Mouse (Mus musculus) thymus, postnatal 0 days (tissue): ENCODE results near the gene Basp1. TPM values are rescaled to one million over a fixed set of nuclear protein-coding genes. Genes with fewer than 3 reads are reported as not detected.
A peak's percentile ranks its signal among the peaks of the same experiment; 100 is the strongest.
"Not testable (repeated sequence)": the region's sequence is repeated elsewhere in the genome, so short reads cannot be mapped to it uniquely, and the experiment has no call there.

ENCODE experiments used
- DNase-seq: peaks from one replicate; pipeline ENCODE4 v3.0.0-alpha.2; 2015; ENCODE audit warnings: low spot score
- polyA plus RNA-seq: library from polyadenylated mRNA; unstranded; fragments of >200 nt; fragmentation: Nextera tagmentation; extraction: Ambion mirVana; gene quantifications from 2 replicates; pipeline ENCODE4 v1.2.1, GENCODE M21; 2015

The Basp1 gene
- 10.7 and 13.1 TPM in 2 replicates for polyA plus RNA-seq

DNA sequence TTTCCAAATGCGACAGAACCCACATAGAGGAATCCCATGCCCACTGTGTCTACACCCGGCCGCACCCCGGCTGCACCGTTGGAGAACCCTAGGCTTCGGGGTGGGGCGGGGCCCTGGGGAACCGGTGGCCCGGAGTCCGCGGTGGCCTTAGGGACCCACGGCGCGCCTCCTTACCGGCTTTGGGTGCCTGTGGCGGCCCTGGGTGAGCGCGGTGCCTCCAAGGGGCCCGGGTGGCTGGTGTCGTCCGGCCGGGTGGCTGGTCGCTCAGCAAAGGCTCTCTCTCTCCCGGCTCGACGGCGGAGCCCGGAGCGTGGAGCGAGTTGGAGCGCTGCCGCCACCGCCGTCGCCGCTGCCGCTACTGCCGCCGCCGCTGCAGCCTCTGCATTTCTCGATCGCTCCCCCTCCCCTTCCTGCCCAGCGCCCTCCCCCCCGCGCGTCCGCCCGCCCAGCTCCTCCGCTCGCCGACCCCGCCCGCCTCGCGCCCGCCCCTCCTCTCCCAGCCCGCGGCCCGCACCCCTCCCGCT, at the start of gene Basp1:
TSS of gene Basp1 (minus strand) at position 387 of the 524 bp plus-strand sequence.
- DNase-seq, result peak; percentile 63

DNA sequence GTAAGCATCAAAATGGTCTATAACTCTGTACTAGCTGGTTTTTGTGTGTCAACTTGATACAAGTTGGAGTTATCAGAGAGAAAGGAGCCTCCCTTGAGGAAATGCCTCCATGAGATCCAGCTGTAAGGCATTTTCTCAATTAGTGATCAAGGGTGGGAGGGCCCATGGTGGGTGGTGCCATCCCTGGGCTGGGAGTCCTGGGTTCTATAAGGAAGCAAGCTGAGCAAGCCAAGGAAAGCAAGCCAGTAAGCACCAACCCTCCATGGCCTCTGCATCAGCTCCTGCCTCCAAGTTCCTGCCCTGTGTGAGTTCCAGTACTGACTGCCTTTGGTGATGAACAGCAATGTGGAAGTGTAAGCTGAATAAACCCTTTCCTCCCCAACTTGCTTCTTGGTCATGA, 49.5 kb upstream of the Basp1 start:
- DNase-seq, result not testable (repeated sequence)

GRCm38 (mm10) chr15:25462056-25462762, 48.6 kb upstream of the Basp1 start:
- no peak for DNase-seq

DNA sequence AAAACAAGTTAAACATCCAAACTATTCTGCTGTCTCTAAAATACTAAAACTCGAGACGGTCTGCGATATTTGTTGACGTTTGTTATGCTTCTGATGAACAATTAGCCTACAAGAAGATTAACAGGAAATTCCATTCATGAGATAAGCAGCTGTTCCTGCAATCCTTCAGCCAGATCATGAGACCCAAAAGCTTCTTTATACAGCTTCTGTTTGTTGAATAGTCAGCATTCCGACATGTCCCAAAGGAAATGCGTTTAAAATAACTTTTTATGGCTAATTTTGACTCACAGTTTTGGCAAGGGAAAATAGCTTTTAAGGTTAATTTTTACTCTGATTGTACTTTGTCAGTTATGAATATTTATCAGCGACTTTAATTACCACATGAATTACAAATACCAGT, 46.3 kb upstream of the Basp1 start:
- no peak for DNase-seq

- DNase-seq, result no peak
These were observed 43.9 kb upstream of the Basp1 start for GRCm38 (mm10) chr15:25457421-25457820.

- DNase-seq, result no peak
These were observed 40.0 kb upstream of the Basp1 start for GRCm38 (mm10) chr15:25453538-25453937.

DNA sequence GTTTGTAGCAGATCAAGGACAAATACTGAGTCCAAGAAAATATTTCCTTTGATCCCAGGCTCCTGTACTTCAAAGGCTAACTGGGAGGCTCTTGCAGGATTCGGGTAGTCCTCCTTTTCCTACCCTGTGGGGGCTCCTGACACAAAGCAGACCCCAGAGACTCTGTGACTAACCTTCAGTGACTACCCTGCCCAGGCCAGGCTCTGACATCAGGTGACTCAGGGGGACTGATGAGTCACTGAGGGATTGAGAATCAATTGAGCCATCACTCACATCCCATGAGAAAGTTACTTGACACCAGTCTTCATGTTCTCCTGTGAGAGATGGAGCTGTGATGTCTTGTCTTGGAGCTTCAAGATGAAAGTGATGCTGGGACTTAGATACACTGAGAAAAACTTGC, 35.8 kb upstream of the Basp1 start:
- no peak for DNase-seq

GRCm38 (mm10) chr15:25448703-25449340, 35.3 kb upstream of the Basp1 start:
- no peak for DNase-seq

- no peak for DNase-seq
These were observed 33.6 kb upstream of the Basp1 start for GRCm38 (mm10) chr15:25447136-25447535.

GRCm38 (mm10) chr15:25446155-25446487, 32.6 kb upstream of the Basp1 start:
- DNase-seq, result no peak

GRCm38 (mm10) chr15:25445361-25446154, 32.0 kb upstream of the Basp1 start:
- DNase-seq, result no peak

DNA sequence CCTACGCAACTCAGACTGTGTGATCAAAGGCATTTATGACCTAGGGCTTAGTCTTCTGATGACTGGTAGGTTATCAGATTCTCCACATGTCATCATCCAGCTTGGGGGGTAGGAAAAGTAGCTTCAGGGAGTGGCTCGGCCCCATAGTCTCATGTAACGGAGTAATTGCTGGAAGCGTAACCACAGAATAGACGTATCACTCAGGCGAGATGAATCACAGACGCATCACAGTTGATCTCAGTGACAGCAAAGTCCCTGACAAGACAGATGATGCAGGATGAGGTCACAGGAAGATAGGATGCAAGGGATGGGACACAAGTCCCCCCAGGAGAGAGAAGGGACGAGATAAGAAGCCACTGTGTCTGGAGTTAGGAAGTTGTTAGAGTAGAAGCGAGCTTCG, 30.6 kb upstream of the Basp1 start:
- DNase-seq, result no peak

- DNase-seq, result no peak
These were observed 29.7 kb upstream of the Basp1 start for GRCm38 (mm10) chr15:25443140-25443790.

- no peak for DNase-seq
These were observed 28.3 kb upstream of the Basp1 start for GRCm38 (mm10) chr15:25441868-25442185.

GRCm38 (mm10) chr15:25440991-25441867, 27.7 kb upstream of the Basp1 start:
- peak; percentile 86 for DNase-seq

DNA sequence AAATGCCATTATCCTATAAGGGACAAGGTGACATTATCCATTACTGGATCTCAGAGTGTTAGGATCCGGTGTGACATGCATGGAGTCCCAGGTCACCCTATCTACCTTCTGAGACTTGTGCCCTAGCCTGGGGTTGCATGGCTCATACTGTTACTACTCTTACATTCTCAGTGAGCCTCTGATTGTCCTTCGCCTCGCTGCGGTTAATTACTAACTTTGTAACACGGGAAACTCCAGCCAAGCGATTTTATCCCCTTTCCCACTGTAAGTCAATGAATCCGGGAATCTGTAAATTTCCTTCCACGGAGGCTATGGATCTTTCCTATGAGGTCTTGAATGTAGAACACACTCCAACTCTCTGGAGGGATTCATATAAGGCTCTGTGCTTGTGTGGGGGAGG, 26.8 kb upstream of the Basp1 start:
- DNase-seq, result no peak

GRCm38 (mm10) chr15:25432341-25432740, 18.8 kb upstream of the Basp1 start:
- DNase-seq, result no peak

DNA sequence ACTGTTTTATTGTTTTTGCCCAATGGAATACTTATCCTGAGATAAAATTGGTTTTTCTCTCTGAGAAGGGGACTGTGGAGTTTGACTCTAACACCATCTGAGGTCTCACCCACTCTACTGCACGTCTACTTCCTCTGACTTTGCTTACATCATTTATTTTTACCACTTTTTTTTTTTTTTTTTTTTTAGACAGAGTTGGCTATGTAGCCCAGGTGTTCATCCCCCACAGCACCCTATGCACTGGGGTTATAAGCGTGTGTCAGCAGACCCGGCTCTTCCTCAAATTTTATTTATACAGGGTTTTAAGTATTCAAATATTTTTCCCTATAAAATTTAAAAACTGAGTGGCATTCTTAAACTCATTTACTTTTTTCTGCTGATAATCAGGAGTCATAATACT, 16.6 kb upstream of the Basp1 start:
- DNase-seq, result peak; percentile 56

DNA sequence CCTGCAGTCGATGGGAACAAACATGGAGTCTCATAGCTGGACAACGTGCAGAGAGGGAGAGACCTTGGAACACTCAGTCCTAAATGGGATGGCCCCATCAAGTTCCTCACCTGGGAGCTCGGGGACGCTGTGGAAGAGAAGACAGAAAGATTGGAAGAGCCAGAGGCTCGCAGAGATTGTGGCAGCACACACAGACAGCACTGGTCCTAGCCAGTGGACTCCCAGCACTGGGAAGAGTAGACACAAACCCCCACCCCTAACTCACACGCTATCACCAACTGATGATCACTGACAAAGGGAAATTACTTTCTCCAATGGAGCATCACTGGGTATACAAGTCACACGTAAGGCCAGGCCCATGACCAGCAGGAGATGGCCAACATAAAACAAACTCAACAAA, 15.4 kb upstream of the Basp1 start:
- no peak for DNase-seq

DNA sequence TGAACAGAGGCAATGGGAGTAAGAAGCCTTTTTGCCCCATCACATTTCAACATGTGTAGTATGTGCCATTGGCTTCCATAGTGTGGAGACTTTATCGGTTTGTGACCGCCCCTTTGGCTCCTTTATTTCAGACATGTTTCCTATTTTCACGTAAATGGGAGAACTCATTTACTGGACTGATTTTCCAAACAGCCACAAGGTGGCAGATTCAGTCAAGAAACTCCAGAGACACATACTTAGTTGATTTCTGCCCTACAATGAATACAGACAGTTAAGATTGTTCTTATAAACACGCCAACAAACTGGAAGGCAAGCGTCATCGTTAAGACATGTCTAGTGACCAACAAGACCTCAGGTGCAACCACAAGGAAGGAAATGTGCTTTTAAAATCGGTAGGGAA, 15.0 kb upstream of the Basp1 start:
- peak; percentile 58 for DNase-seq

DNA sequence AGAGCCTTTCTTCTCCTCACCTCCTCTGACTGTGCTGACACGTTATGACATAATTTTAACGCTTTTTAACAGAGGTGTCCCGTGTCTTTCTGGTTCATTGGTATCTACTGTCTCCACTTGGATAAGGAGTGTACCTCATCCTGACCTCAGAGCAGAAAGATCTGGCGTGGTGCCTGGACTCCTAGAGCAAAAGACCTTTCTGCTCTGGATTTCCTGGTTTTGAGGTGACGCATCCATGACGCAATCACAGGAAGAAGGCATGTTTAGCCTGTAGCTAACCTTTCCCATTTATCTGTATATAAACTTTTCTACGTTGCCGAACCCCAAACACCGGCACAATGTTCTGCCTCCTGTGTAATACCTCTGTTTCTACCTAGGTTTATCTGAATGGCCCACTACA, 6.7 kb upstream of the Basp1 start:
- no peak for DNase-seq
